Mouse (Mus musculus) ovary, postnatal 10 days (tissue): ENCODE results near the gene Aknad1.

ENCODE experiments used
- DNase-seq: peaks from one replicate; pipeline ENCODE4 v3.0.0; 2022; ENCODE audit warnings: low spot score

Aknad1 gene

DNA sequence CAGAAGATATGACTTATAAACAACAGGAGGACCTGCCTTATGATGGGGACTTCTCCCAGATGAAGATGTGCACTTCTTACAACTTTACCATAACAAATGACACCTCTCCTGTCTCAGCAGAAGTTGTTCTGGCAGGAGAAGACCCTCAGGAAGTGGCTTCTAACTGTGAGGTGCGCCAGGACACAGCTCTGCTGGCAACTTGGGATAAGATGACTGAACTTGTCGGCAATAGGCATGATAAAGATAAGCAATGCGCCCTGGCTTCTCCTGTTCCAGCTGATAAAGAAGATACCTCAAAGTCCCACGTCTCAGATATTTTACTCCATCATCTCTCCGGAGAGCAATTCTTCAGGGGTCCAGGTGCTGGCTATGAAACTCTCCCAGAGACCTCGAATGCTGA is 12.2 kb downstream of the Aknad1 start:
- DNase-seq = no peak

DNA sequence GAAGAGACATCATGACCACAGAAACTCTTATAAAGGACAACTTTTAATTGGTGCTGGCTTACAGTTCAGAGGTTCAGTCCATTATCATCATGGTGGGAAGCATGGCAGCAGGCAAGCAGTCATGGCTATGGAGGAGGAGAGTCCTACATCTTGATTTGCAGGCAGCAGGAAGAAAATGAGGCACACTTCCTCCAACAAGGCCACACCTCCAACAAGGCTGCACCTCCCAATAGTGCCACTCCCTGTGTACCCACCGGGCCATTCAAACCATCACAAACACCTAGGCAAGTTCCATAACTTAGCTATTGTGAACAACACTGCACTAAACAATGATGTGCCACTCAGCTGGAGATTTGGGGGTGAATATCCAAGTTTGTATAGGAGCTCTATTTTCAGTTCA is 15.1 kb downstream of the Aknad1 start:
- no peak for DNase-seq

DNA sequence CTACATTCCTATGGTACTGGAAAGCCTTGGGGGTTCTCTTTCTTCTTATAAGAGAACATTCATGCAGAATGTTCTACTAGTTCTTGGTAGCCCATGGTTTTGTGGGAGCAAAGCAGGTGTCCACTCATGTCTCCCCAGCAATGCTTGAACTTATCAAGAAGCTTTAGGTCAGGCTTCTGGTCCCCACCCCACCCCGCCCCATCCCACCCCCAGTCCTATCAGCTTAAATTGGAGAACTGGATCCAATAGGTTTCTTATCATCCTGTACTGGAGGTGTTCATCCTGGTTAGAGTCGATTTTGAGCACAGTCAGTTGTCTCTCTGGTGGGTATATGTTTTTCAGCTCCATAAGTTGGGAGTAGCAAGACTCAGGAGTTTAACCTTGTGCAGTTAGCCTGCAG is 16.1 kb downstream of the Aknad1 start:
- DNase-seq = no peak

DNA sequence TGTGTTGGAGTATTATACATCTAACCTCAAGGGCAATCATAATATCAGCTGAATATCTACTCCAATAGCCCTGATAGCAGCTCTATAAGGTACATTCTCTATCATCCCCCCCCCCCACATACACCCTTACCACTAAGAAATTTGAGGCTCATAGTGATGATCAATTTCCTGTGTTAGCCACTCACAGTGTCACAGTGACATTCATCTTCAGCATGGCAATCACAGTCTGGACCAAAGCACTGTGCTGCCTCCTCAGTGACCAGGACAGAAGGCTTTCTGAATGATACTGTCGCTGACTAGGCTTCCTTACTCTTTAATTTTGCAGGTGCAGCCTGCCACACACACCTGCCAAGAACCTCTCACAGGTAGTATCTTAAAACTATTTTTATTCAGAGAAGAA is 16.7 kb downstream of the Aknad1 start:
- DNase-seq = no peak

DNA sequence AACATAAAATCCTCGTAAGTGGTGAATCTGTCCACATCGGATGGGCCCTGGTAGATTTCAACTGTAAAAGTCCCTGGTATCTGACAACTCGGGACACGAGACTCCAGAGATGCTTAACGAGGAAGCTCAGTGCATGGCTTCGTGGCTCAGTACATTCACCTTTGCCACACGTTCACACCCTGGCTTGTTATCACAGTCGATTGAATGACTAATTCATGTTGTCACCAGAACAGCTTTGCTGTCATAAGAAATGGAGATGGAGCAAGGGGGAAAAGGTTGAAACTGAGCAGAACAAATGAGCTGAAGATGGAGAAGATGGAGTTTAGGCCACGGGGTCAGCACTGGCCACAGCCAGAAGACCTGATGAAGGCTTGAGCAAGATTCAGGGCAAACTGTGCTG is 18.1 kb downstream of the Aknad1 start:
- DNase-seq = no peak

DNA sequence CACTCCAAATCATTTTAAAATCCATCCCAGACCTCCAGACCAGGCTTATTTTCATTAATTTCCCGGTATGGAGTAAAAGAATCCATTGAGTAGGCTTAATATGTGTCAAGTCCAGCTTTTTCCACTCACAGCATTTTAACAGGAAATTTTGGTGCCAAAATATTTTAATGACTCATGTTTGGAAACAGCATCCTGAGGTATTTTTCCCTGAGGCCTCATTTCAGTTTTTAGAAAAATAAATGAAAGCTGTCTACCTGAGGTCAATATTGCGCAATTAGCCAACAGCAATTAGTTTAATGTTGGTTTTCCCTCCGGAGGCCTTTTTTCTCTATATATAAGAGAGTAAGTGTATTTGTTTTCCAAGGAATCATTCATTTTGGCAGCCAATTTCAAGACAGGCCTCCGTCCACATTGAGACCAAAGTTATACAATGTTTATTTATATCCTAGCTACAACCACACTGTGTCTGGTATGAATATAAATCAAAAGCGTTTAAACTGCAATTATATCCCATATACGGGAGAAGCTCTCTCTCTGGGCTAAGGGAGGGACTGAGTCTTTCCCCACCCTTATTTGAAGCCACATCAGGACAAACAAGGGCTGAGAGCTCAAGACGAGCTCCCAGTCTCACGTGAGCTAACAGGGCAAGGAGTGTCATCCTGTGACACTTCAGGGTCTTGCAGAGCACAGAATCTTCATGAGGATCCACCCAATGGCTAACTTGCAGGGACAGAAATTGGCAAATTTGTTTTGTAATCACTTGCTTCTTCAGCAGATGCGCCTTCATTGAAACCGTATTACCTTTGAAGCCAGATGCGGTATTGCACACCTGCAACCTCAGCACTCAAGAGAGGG is 20.3 kb downstream of the Aknad1 start:
- no peak for DNase-seq

DNA sequence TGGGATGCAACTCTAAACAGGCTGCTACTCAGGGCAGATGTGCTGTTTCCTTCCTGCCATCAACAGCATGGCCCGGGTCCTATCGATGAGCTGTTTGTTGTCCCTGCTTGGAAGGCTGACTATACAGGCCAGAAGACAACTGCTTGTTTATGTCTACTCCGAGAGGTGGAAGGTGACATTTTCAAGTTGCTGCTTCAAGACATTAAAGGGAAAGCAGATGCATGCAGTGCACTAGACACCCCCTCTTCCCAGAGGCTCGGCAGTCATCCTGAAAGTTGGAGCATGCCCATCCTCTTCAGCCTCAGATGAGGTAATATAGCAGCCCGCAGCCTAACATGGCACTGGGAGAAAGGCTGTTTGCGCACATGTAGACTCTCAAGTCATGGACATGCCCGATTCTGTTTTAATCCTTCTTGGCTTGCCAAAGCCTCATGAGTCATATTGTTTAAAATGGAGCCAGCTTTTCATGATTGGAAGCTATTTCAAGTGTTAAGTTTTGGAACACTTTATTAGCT is 23.2 kb downstream of the Aknad1 start:
- no peak for DNase-seq

DNA sequence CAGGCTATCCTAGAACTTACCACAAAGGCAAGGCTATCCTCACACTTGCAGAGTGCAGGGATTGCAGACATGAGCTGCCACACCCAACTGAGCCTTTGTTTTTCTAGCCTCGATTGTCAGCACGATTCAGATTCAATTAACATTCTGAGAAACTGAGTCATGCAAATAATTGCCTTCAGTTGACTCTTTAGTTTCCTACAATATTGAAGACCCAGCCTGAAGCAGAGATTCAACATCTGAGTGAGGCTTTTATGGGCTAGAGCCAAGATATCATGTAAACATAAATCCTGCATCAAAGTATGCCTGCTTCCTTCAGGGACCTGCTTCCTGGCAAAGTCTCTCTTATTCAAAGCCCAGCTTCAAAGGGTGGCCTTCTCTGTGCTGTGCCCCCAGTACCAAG is 24.2 kb downstream of the Aknad1 start:
- no peak for DNase-seq

DNA sequence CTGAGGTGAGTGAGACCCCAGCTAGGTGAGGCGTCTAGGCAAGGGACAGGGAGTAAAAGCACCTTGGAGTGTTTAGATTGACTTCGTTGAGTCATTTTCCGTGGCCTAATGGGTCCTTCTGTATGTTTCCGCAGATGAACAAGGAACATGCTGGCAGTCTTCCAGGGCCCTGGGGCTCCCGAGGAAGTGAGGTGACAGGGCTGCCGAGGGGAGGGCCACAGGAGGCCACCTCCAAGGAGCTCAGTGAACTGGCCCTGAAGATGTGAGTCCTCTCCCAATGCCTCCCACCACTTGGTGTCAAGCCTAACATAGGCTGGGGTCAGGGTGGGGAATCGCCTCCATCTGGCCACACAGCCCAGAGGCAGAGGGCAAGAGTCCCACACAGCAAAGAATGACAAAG is 25.5 kb downstream of the Aknad1 start:
- DNase-seq = no peak

DNA sequence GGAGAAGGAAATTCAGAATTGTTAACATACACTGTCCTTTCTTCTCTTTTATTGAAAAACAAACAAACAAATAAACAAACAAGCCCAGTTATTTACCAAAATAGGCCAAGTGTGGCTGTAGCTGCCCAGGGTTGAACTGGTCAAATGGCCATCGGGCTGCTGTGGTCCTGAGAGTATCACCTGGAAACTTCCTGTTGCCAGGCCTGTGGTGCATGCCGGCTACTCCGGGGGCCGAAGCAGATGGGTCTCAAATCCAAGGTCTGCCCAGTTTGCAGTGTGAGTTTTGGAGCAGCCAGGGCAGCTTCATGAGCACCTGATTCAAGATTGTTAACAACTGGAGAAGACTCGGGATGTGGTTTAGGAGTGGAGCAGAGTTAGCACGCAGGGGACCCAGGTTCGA is 26.0 kb downstream of the Aknad1 start:
- DNase-seq = no peak

DNA sequence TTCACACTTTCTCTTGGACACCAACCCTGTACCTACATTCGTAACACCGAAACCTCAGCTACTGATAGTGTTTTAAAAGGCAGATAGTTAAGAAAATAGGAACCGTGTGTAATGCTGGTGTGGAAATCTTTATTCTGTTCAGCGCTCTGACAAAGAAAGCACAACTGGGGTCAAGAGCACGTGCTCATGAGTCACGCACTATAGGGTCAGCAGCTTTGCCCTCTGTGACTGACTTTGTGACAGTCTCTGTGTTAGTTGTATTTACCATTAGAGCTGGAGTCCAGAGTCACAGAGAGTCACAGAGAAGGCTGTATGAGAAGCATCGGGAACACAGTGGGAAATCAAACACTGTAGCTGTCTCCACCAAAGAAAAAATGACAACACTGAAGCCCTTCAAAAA is 27.5 kb downstream of the Aknad1 start:
- DNase-seq = no peak

DNA sequence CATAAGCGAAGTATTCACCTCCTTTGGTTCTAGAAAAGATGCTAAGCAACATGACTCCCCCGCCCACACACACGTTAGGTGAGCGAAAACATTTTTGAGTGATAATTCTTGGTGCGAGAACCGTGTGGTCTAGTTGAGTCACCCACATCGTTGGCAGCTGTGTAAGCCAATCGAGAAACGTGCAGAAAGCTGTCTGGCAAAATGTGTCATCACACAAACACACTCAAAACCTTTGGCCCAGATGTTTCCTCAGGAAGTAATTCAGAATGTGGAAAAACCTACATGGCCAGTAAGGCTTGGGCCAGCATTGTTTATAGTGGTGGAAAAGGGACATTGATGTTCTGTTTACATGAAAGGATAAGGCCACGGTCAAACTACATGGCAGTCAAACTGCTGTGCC is 28.0 kb downstream of the Aknad1 start:
- DNase-seq = no peak

DNA sequence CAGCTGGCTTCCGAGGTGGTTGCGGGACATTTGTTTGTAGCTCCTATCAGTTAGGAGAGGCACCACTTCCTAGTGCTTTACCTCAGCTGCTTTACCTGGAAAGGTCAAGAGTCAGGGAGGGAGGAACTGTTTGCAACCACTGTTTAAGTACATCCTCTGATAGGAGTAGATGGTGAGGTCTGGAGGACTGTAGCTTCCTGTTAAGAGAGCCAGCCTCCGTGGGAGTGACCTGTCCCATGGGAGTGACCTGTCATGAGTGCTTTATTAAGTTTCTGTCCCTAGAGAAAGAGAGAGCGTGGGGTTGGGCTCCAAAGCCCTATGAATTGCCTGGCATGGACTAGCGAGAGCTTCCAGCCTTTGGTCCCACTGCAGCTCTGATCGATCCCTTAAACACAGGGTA is 30.1 kb downstream of the Aknad1 start:
- DNase-seq = no peak

DNA sequence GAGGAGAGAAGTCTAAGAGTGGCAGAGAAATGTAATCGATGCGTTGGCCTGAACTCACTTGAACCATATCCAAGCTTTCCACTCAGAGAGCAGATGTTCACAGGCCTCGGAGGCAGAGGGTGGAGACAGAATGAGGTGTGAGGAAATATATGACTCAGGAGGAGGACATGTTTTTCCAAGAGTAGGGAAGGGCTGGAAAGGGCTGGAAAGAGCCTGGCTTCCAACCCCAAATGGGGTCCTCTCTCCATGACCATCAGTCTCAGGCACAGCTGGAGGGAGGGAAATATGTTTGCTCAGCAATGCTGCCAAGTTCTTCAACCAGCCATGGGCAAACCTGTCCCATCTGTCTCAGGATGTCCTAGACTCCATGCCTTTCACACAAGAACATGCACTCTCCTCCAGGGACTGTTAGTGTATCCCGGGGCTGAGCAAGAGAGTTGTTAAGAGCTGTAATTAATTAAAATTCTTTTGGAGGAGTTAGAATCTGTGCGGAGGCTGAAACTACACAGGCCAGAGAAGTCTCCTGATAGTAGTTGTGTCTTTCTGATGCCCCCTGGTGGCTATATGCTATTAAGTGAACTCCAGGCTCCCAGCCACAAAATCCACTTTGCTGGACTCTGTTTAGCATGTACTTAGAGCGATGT is 31.4 kb downstream of the Aknad1 start:
- DNase-seq = peak; percentile 18

DNA sequence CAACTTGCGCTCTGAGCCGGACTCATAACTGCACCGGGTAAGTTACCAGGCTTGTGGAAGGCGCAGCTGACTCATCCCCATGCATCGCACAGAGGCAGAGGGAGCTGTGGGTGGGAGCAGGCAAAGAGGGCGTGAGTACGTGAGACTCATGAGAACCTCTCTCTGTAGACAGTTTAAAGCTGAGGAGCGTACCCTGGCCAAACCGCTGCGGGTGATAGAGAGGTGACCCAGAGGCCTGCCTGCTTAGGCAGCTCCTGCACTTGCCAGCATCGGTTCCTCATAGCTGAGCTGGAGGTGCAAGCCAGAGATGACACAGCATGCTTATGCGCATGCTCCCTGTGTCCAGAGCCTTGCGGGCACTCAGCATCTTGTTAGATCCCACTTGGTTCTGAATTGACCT is 32.8 kb downstream of the Aknad1 start:
- no peak for DNase-seq

DNA sequence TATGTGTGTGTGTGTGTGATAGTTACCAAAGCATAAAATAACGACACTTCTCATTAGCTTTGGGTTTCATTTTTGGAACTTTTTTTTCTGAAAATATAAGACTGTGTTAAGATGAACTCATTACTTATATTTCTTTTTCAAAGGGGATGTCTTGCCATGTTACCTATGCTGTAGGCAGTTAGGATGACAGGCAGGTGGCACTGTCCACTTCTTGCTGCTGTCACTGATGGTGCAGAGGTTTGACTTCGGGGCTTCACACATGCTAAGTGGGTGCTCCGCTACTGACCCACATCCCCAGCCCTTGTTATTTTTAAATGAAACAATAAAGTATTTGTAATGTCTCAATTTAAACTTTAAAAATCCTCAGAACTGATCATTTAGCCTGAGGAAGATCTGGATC is 33.4 kb downstream of the Aknad1 start:
- no peak for DNase-seq

DNA sequence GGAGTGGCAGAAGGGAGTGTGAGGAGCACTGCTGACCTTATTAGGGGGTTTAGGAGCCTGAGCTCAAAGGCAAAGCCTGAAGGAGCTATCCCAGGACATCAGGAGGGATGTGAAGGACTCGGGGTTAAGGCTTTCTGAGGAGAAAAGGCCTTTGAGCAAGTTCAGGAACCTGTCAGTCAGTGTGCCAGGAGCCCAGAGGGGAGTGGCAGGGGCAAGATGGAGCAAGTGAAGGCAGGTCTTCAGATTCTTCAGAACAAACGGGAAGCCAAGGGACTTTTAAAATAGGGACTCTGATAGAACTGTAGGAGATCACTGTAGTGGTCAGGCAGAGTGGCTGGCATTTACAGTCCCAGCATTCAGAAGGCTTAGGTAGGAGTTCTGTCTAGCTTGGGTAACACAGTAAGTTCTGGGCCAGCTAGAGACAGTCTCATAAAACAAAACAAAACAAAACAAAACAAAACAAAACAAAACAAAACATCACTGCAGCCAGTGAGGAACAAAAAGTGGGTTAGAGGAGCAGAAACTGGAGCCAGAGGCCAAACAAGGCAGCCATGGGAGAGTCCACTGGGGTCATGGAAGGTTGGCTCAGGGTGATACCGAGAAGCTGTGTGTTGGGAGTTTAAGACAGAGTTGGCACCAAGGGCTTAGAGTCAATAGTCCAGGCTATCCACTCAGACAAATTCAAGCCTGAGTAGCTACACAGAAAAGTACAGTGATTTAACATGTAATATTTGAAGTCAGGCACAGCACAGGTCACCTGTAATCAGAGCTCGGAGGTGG is 39.5 kb downstream of the Aknad1 start:
- DNase-seq = no peak

DNA sequence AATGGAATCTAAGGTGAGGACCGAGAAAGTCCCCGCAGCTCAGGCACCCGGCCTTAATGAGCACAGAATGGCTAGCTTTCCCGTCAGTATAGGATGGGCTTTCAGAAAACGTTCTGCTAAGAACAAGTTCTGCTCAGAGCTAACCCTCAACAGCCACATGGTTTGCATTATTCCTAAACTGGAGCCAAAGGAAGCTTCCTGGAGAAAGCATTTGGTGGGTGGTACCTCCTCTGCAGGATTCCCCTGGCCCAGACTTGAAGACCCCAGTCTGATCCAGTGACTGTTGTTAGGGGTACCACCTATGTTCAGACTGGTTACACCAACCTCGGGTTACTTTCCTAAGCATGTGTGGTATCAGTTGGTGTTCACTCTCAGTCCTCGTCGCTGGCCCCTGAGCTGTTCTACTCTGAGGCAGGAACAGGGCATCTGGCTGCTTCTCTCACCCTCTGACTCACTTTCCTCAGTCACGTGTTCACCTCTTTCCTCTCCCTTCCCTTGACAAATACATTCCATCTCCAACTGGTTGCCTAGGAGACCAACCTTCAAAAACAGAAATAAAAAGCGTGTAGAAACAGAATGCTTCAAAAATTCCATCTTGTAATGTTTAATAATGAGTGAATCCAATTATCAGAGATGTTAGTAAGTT is 41.9 kb downstream of the Aknad1 start:
- no peak for DNase-seq

DNA sequence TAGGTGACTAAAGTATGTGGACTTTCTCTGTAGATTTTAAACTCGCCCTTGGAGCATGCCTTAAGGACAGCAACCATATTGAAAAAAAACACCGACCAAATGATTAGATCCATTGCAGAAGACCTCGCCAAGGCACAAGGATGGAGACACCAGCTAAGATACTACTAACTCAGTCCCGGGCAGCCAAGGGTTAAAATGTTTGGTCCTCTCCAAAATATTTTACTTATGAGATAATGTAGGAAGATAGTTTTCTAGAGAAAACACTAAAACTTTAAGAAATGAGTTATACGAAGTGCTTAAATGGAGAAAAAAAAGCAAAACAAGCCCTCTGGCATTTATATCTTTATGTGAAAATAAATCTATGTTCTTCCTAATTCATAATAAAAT is 42.4 kb downstream of the Aknad1 start:
- DNase-seq = no peak

DNA sequence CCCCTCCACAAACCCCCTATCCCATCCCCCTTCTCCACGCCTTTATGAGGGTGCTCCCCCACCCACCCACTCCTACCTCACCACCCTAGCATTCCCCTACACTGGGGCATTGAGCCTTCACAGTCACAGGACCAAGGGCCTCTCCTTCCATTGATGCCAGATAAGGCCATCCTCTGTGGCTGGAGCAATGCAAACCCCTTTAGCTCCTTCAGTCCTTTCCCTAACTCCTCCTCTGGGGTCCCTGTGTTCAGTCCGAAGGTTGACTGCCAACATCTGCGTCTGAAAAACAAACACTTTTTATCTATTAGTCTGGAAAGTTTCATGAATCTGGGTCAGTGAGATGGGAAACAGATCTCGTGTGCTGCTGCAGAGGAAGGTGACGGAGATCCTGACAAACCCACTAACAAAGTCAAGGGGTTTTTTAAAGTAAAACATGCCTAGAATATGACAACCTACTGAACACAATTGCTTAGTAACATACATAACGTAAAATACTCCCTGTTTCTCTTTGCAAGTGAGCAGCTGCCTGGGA is 43.0 kb downstream of the Aknad1 start:
- DNase-seq = no peak

DNA sequence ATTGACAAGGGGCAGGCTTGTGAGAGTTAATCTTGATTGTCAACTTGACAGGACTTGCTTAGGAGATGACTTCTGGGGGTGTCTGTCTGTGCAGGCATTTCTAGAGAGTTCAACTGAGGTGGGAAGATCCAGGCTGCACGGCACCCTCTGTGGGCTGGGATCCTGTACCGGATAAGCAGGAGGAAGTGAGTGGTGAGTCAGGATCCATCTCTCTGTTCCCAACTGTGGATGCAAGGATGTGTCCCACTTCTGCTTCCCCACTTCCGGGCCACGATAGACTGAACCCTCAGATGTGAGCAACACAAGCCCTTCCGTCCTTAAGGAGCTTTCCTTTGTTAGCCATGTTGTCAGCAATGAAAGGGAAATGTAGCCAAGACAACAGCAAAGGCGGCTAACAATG is 47.1 kb downstream of the Aknad1 start:
- DNase-seq = no peak
